Mouse (Mus musculus) stomach, embryonic 15.5 days (tissue): ENCODE measurements around the gene Mansc1. TPM values are rescaled to one million over a fixed set of nuclear protein-coding genes. Genes with fewer than 3 reads are reported as not detected.

Experiments used
- ATAC-seq: fragments of 200-750 bp; cut with Nextera tagmentation; 2 replicates; pipeline ENCODE4 v1.8.0; 2017; ENCODE audit warnings: low read depth, moderate number of reproducible peaks, moderate TSS enrichment; ENCODE audit not compliant: insufficient read depth, low FRiP score
- H3K27ac ChIP-seq: fragments of 300-500 bp; sonication (generic); 2 replicates; pipeline ENCODE4 v1.5.1; 2015; ENCODE audit warnings: mild to moderate bottlenecking, inconsistent platforms
- H3K27me3 ChIP-seq: fragments of 300-500 bp; sonication (generic); replicated peaks from 2 replicates; pipeline ENCODE4 v1.6.1; 2015; ENCODE audit warnings: inconsistent platforms
- H3K36me3 ChIP-seq: fragments of 300-500 bp; sonication (generic); 2 replicates; pipeline ENCODE4 v1.6.1; 2015; ENCODE audit warnings: inconsistent platforms
- H3K4me1 ChIP-seq: fragments of 300-500 bp; sonication (generic); 2 replicates; pipeline ENCODE4 v1.6.1; 2015; ENCODE audit warnings: inconsistent platforms
- H3K4me2 ChIP-seq: fragments of 300-500 bp; sonication (generic); 2 replicates; pipeline ENCODE4 v1.6.1; 2015; ENCODE audit warnings: mild to moderate bottlenecking, inconsistent platforms
- H3K4me3 ChIP-seq: fragments of 300-500 bp; sonication (generic); replicated peaks from 2 replicates; pipeline ENCODE4 v1.5.1; 2015; ENCODE audit warnings: inconsistent platforms
- H3K9ac ChIP-seq: fragments of 300-500 bp; sonication (generic); 2 replicates; pipeline ENCODE4 v1.6.1; 2015; ENCODE audit warnings: inconsistent platforms
- H3K9me3 ChIP-seq: fragments of 300-500 bp; sonication (generic); 2 replicates; pipeline ENCODE4 v1.6.1; 2016; ENCODE audit warnings: inconsistent platforms
- WGBS: fragments of 180-500 bp; shearing (Covaris S2); methylation state at CpG from one replicate; pipeline ENCODE4 v1.1.7; 2015; 5-methylcytosine and 5-hydroxymethylcytosine counted together
- polyA plus RNA-seq: library from polyadenylated mRNA; unstranded; fragments of >200 nt; fragmentation: Nextera tagmentation; extraction: Ambion mirVana; gene quantifications from 2 replicates; pipeline ENCODE4 v1.2.1, GENCODE M21; 2015

Mansc1 gene
- polyA plus RNA-seq, 1 experiment from 2014 or later, result 8.2 TPM

- H3K9me3 ChIP-seq, result no peaks in the 10 kb centered on the region
- no peaks in the 10 kb centered on the region for H3K27me3 ChIP-seq
- peak overlapping the region; percentile 62; the same call in 1 of the 2 replicates for H3K27ac ChIP-seq
- H3K4me3 ChIP-seq, result no peak overlapping the region
- no peak overlapping the region for H3K9ac ChIP-seq
- H3K36me3 ChIP-seq, result no peaks in the 10 kb centered on the region
- 0 out of 2 replicates have a peak overlapping the region, but pooled peaks have one; percentile 17 for H3K4me2 ChIP-seq
- 69% methylated on average over 13 of the region's 13 CpGs for WGBS
- peaks cover 8% of the 10 kb centered on the region; the same call in 1 of the 2 replicates for H3K4me1 ChIP-seq
- ATAC-seq, result no peak
These were observed 20.4 kb downstream of the Mansc1 start for GRCm38 (mm10) chr6:134611896-134612295.

GRCm38 (mm10) chr6:134610380-134610779 lies 21.9 kb downstream of the Mansc1 start:
- Histone ChIP-seq H3K4me1 (peaks cover 3% of the 10 kb centered on the region; the same call in 1 of the 2 replicates), H3K9ac (no peak overlapping the region), H3K36me3 (no peaks in the 10 kb centered on the region), H3K27me3 (no peaks in the 10 kb centered on the region), H3K27ac (no peak overlapping the region), H3K4me2 (no peak overlapping the region), H3K9me3 (no peaks in the 10 kb centered on the region), H3K4me3 (no peak overlapping the region)
- ATAC-seq, result no peak
- WGBS, result 78% methylated on average over 9 of the region's 9 CpGs

- H3K4me2 ChIP-seq, result no peak overlapping the region
- no peaks in the 10 kb centered on the region for H3K36me3 ChIP-seq
- H3K27me3 ChIP-seq, result no peaks in the 10 kb centered on the region
- 54% methylated on average over 9 of the region's 9 CpGs for WGBS
- no peaks in the 10 kb centered on the region; the same call in 1 of the 2 replicates for H3K4me1 ChIP-seq
- no peak overlapping the region for H3K4me3 ChIP-seq
- no peak overlapping the region for H3K9ac ChIP-seq
- no peak for ATAC-seq
- H3K9me3 ChIP-seq, result no peaks in the 10 kb centered on the region
- no peak overlapping the region for H3K27ac ChIP-seq
These were observed 25.1 kb downstream of the Mansc1 start for GRCm38 (mm10) chr6:134606949-134607746.

- H3K4me1 ChIP-seq, result peaks cover 4% of the 10 kb centered on the region; the same call in 1 of the 2 replicates
- no peaks in the 10 kb centered on the region for H3K36me3 ChIP-seq
- no peak overlapping the region for H3K4me2 ChIP-seq
- no peak overlapping the region for H3K9ac ChIP-seq
- H3K4me3 ChIP-seq, result no peak overlapping the region
- no peaks in the 10 kb centered on the region for H3K9me3 ChIP-seq
- no peak overlapping the region for H3K27ac ChIP-seq
- no peak for ATAC-seq
- H3K27me3 ChIP-seq, result no peaks in the 10 kb centered on the region
- 56% methylated on average over 6 of the region's 6 CpGs for WGBS
These were observed 25.7 kb downstream of the Mansc1 start for GRCm38 (mm10) chr6:134606540-134606939.

- no peaks in the 10 kb centered on the region for H3K36me3 ChIP-seq
- H3K4me2 ChIP-seq, result no peak overlapping the region
These were observed 27.1 kb downstream of the Mansc1 start for GRCm38 (mm10) chr6:134605196-134605595.

GRCm38 (mm10) chr6:134602371-134603003 lies 29.8 kb downstream of the Mansc1 start:
- Histone ChIP-seq H3K9me3 (no peaks in the 10 kb centered on the region), H3K4me3 (no peak overlapping the region), H3K27ac (no peak overlapping the region), H3K36me3 (no peaks in the 10 kb centered on the region), H3K9ac (no peak overlapping the region), H3K4me1 (0 out of 2 replicates have a peak, but pooled peaks cover 4% of the 10 kb centered on the region), H3K27me3 (no peaks in the 10 kb centered on the region), H3K4me2 (no peak overlapping the region)
- ATAC-seq, result no peak
- WGBS, result 37% methylated on average over 10 of the region's 10 CpGs

More at GRCm38 (mm10) chr6:134605196-134605595, 27.1 kb downstream of the Mansc1 start:
- Histone ChIP-seq H3K4me3 (no peak overlapping the region), H3K27ac (no peak overlapping the region), H3K9ac (no peak overlapping the region), H3K4me1 (peaks cover 4% of the 10 kb centered on the region; the same call in 1 of the 2 replicates), H3K27me3 (no peaks in the 10 kb centered on the region), H3K9me3 (no peaks in the 10 kb centered on the region)
- no peak for ATAC-seq
- 82% methylated on average over 3 of the region's 3 CpGs for WGBS

- Histone ChIP-seq H3K27ac (no peak overlapping the region), H3K4me3 (no peak overlapping the region), H3K36me3 (no peaks in the 10 kb centered on the region), H3K4me1 (0 out of 2 replicates have a peak, but pooled peaks cover 4% of the 10 kb centered on the region), H3K4me2 (no peak overlapping the region), H3K27me3 (no peaks in the 10 kb centered on the region), H3K9ac (no peak overlapping the region), H3K9me3 (no peaks in the 10 kb centered on the region)
- ATAC-seq, result no peak
- WGBS, result 34% methylated on average over 3 of the region's 3 CpGs
These were observed 30.5 kb downstream of the Mansc1 start for GRCm38 (mm10) chr6:134601766-134602165.

- H3K4me1 ChIP-seq, result 0 out of 2 replicates have a peak, but pooled peaks cover 4% of the 10 kb centered on the region
- H3K4me3 ChIP-seq, result no peak overlapping the region
- H3K9ac ChIP-seq, result no peak overlapping the region
- no peak overlapping the region for H3K4me2 ChIP-seq
- 58% methylated on average over 7 of the region's 7 CpGs for WGBS
- no peak for ATAC-seq
- H3K9me3 ChIP-seq, result no peaks in the 10 kb centered on the region
- H3K27me3 ChIP-seq, result no peaks in the 10 kb centered on the region
- no peak overlapping the region for H3K27ac ChIP-seq
- no peaks in the 10 kb centered on the region for H3K36me3 ChIP-seq
These were observed 31.2 kb downstream of the Mansc1 start for GRCm38 (mm10) chr6:134601130-134601529.

- H3K27me3 ChIP-seq, result no peaks in the 10 kb centered on the region
- H3K9ac ChIP-seq, result no peak overlapping the region
- no peaks in the 10 kb centered on the region for H3K36me3 ChIP-seq
- no peak for ATAC-seq
- H3K4me2 ChIP-seq, result no peak overlapping the region
- no peak overlapping the region for H3K27ac ChIP-seq
- H3K4me3 ChIP-seq, result no peak overlapping the region
- 42% methylated on average over 1 of the region's 1 CpGs for WGBS
- H3K4me1 ChIP-seq, result 0 out of 2 replicates have a peak, but pooled peaks cover 4% of the 10 kb centered on the region
- no peaks in the 10 kb centered on the region for H3K9me3 ChIP-seq
These were observed 33.0 kb downstream of the Mansc1 start for GRCm38 (mm10) chr6:134599239-134599638.

- Histone ChIP-seq H3K4me2 (no peak overlapping the region), H3K36me3 (no peaks in the 10 kb centered on the region), H3K27ac (no peak overlapping the region), H3K9ac (no peak overlapping the region), H3K9me3 (no peaks in the 10 kb centered on the region), H3K4me1 (0 out of 2 replicates have a peak, but pooled peaks cover 4% of the 10 kb centered on the region), H3K4me3 (no peak overlapping the region), H3K27me3 (no peaks in the 10 kb centered on the region)
- 72% methylated on average over 6 of the region's 6 CpGs for WGBS
- peak; percentile 63 for ATAC-seq
These were observed 34.5 kb downstream of the Mansc1 start for GRCm38 (mm10) chr6:134597651-134598229.

- Histone ChIP-seq H3K27me3 (no peaks in the 10 kb centered on the region), H3K27ac (no peak overlapping the region), H3K9ac (no peak overlapping the region), H3K4me2 (no peak overlapping the region), H3K9me3 (no peaks in the 10 kb centered on the region), H3K4me3 (no peak overlapping the region), H3K36me3 (no peaks in the 10 kb centered on the region), H3K4me1 (no peaks in the 10 kb centered on the region)
- no peak; the same call in 1 of the 2 replicates for ATAC-seq
- 61% methylated on average over 21 of the region's 21 CpGs for WGBS
These were observed 37.5 kb downstream of the Mansc1 start for GRCm38 (mm10) chr6:134594569-134595442.
